Mouse (Mus musculus): ENCODE measurements around the gene Hivep1. TPM values are rescaled to one million over a fixed set of nuclear protein-coding genes. Genes with fewer than 3 reads are reported as not detected.

Hivep1 gene
- total RNA-seq, 2 experiments from 2014 or later = 12.3 to 51.5 TPM

GRCm38 (mm10) chr13:42182635-42183034 lies 130.8 kb downstream of the Hivep1 start:
- ATAC-seq (replicated peaks; ENCODE audit: low FRiP score, low TSS enrichment, poor library complexity, severe bottlenecking) = no peak

- ATAC-seq (replicated peaks; ENCODE audit: low FRiP score, low TSS enrichment, poor library complexity, severe bottlenecking) = no peak
Measured at GRCm38 (mm10) chr13:42184131-42184530, 132.3 kb downstream of the Hivep1 start.

- no peak for ATAC-seq (replicated peaks; ENCODE audit: low FRiP score, low TSS enrichment, poor library complexity, severe bottlenecking)
Measured at GRCm38 (mm10) chr13:42193016-42193415, 141.2 kb downstream of the Hivep1 start.

GRCm38 (mm10) chr13:42195671-42196070 lies 143.8 kb downstream of the Hivep1 start:
- no peak for ATAC-seq (replicated peaks; ENCODE audit: low FRiP score, low TSS enrichment, poor library complexity, severe bottlenecking)

- no peak for ATAC-seq (replicated peaks; ENCODE audit: low FRiP score, low TSS enrichment, poor library complexity, severe bottlenecking)
Measured at GRCm38 (mm10) chr13:42197656-42198055, 145.8 kb downstream of the Hivep1 start.

- no peak for ATAC-seq (replicated peaks; ENCODE audit: low FRiP score, low TSS enrichment, poor library complexity, severe bottlenecking)
Measured at GRCm38 (mm10) chr13:42213556-42213955, 161.7 kb downstream of the Hivep1 start.

- no peak for ATAC-seq (replicated peaks; ENCODE audit: low FRiP score, low TSS enrichment, poor library complexity, severe bottlenecking)
Measured at GRCm38 (mm10) chr13:42222401-42222800, 170.6 kb downstream of the Hivep1 start.

- ATAC-seq (replicated peaks; ENCODE audit: low FRiP score, low TSS enrichment, poor library complexity, severe bottlenecking) = no peak
Measured at GRCm38 (mm10) chr13:42228849-42229248, 177.0 kb downstream of the Hivep1 start.

- ATAC-seq (replicated peaks; ENCODE audit: low FRiP score, low TSS enrichment, poor library complexity, severe bottlenecking) = no peak
Measured at GRCm38 (mm10) chr13:42233741-42234419, 182.1 kb downstream of the Hivep1 start.

- no peak for ATAC-seq (replicated peaks; ENCODE audit: low FRiP score, low TSS enrichment, poor library complexity, severe bottlenecking)
Measured at GRCm38 (mm10) chr13:42238520-42238919, 186.7 kb downstream of the Hivep1 start.

- no peak for ATAC-seq (replicated peaks; ENCODE audit: low FRiP score, low TSS enrichment, poor library complexity, severe bottlenecking)
Measured at GRCm38 (mm10) chr13:42242131-42242530, 190.3 kb downstream of the Hivep1 start.

Other genes starting within 250 kb of the Hivep1 start
- not detected in 2 replicates for gene Adtrp, start 204.3 kb upstream of the Hivep1 start, total RNA-seq (2014; fragmentation: Nextera tagmentation)
- gene Adtrp, start 204.3 kb upstream of the Hivep1 start, total RNA-seq (2017) = not detected in 2 replicates
- not detected in 2 replicates for gene Edn1, start 249.5 kb downstream of the Hivep1 start, total RNA-seq (2014; fragmentation: Nextera tagmentation)
- gene Edn1, start 249.5 kb downstream of the Hivep1 start, total RNA-seq (2017) = 0.56 TPM in 1 of 2 replicates, not detected in the other

Data from megakaryocyte-erythroid progenitor cell, adult 5-6 weeks (primary cell).